Mouse (Mus musculus) cerebellum, adult 2 months (tissue): Measurements from ENCODE around the gene Actbl2. TPM values are rescaled to one million over a fixed set of nuclear protein-coding genes. Genes with fewer than 3 reads are reported as not detected.

ENCODE experiments used
- DNase-seq, 2 experiments: peaks; one replicate each; pipeline ENCODE4 v3.0.0; 2021
- H3K27ac ChIP-seq: fragments of 200-500 bp; 2 replicates; pipeline ENCODE4 v1.5.1; 2012; ENCODE audit warnings: low read length, control low read depth, inconsistent platforms; ENCODE audit not compliant: insufficient read depth
- H3K27me3 ChIP-seq: fragments of 200-500 bp; 2 replicates; pipeline ENCODE4 v1.6.1; 2012; ENCODE audit warnings: inconsistent platforms, mild to moderate bottlenecking, low read length, moderate library complexity; ENCODE audit not compliant: control insufficient read depth, insufficient read depth
- H3K4me1 ChIP-seq: fragments of 200-500 bp; 2 replicates; pipeline ENCODE4 v1.6.1; 2011; ENCODE audit warnings: low read length; ENCODE audit not compliant: control insufficient read depth, insufficient read depth
- H3K4me3 ChIP-seq: fragments of 200-500 bp; replicated peaks from 2 replicates; pipeline ENCODE3; 2011; ENCODE audit warnings: mild to moderate bottlenecking, low read depth, low read length, control low read depth; ENCODE audit not compliant: insufficient read depth
- CTCF ChIP-seq: fragments of 200-500 bp; IDR thresholded peaks from 2 replicates; pipeline ENCODE4 v1.5.1; 2011; ENCODE audit warnings: low read depth, mild to moderate bottlenecking, control low read depth, low read length, moderate library complexity, borderline replicate concordance; ENCODE audit not compliant: insufficient read depth
- POLR2A ChIP-seq: fragments of 200-500 bp; IDR thresholded peaks from 2 replicates; pipeline ENCODE4 v1.6.1; 2011; ENCODE audit warnings: low read length, control low read depth, borderline replicate concordance; ENCODE audit not compliant: insufficient read depth
- WGBS: fragments of 180-500 bp; shearing (Covaris S2); methylation state at CpG from one replicate; pipeline ENCODE4 v1.1.7; 2018; 5-methylcytosine and 5-hydroxymethylcytosine counted together
- polyA plus RNA-seq: library from polyadenylated mRNA; depleted of rRNA; stranded (reverse); fragments of >200 nt; gene quantifications from 2 replicates; pipeline ENCODE4 v1.2.3, GENCODE M21; 2012

Actbl2 gene
- polyA plus RNA-seq, 1 experiment: 0.34 TPM

DNA sequence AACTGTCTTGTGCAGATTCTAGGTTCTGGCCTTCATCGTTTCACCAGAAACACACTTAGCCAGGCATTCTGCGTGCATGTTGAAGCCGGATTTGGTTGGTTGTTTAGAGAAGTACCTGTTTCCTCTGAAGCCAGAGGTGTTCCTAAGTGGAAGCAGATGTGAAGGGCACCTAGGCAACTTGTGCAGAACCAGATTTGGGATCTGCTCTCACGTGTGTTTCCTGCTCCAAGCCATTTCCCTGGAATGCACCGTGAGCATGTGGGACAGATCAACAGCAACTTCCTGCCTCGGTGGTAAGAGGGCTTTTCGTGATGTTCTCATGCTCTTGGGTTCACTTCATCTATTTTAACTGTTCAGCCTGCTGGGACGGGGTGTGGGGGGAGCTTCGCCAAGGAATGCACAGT is 18.4 kb upstream of the Actbl2 start:
- Histone ChIP-seq H3K4me3 (no peak overlapping the region), H3K4me1 (peaks cover 8% of the 10 kb centered on the region; the same call in 1 of the 2 replicates), H3K27me3 (no peaks in the 10 kb centered on the region), H3K27ac (no peak overlapping the region; the same call in 1 of the 2 replicates)
- DNase-seq: no peak
- 88% methylated on average over 9 of the region's 9 CpGs for WGBS
- TF ChIP-seq CTCF (no peak), POLR2A (no peak)

- Histone ChIP-seq H3K4me3 (no peak overlapping the region), H3K4me1 (peaks cover 4% of the 10 kb centered on the region; the same call in 1 of the 2 replicates), H3K27me3 (no peaks in the 10 kb centered on the region), H3K27ac (no peak overlapping the region)
- 86% methylated on average over 1 of the region's 1 CpGs for WGBS
- no peak for TF ChIP-seq CTCF
- TF ChIP-seq POLR2A: no peak
- DNase-seq: no peak
These were observed 17.5 kb upstream of the Actbl2 start for GRCm38 (mm10) chr13:111237296-111237695.

GRCm38 (mm10) chr13:111237865-111238465 is 16.8 kb upstream of the Actbl2 start:
- peak in 1 of 2 experiments; percentile 48 for DNase-seq
- WGBS: 31% methylated on average over 3 of the region's 3 CpGs
- H3K27me3 ChIP-seq: no peaks in the 10 kb centered on the region
- no peak overlapping the region for H3K27ac ChIP-seq
- no peak overlapping the region for H3K4me3 ChIP-seq
- no peaks in the 10 kb centered on the region; the same call in 1 of the 2 replicates for H3K4me1 ChIP-seq
- TF ChIP-seq CTCF (peak; percentile 61; the same call in 1 of the 2 replicates), POLR2A (no peak)

- DNase-seq: no peak
These were observed 3.7 kb upstream of the Actbl2 start for GRCm38 (mm10) chr13:111251106-111251505.

GRCm38 (mm10) chr13:111251795-111252194 is 3.0 kb upstream of the Actbl2 start:
- TF ChIP-seq CTCF (no peak), POLR2A (no peak)
- Histone ChIP-seq H3K27me3 (no peaks in the 10 kb centered on the region), H3K4me1 (no peaks in the 10 kb centered on the region), H3K27ac (no peak overlapping the region), H3K4me3 (no peak overlapping the region)
- WGBS: 47% methylated on average over 5 of the region's 5 CpGs
- DNase-seq: no peak

More at GRCm38 (mm10) chr13:111251106-111251505, 3.7 kb upstream of the Actbl2 start:
- no peak overlapping the region for H3K4me3 ChIP-seq
- no peaks in the 10 kb centered on the region for H3K27me3 ChIP-seq
- no peaks in the 10 kb centered on the region for H3K4me1 ChIP-seq
- no peak overlapping the region for H3K27ac ChIP-seq
- WGBS: 78% methylated on average over 5 of the region's 5 CpGs
- TF ChIP-seq POLR2A (no peak), CTCF (no peak)

DNA sequence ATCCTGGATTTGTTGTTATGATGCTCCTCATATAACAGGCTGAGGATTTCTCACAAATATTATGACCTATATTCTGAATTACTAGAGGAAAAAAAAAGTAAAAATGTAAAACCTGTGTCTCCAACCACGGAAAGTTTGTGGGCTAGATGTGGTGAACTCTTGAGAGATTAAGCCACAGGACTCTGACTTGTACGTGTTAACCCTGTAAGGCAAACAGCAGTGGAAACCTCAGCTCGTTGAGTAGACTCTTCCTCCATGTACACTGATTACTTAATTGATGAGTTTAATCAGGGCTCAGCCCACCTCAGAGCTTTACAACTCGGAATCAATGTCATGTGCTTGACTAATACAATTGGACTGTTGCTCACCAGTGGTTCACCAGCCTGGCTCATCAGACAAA is 3.2 kb downstream of the Actbl2 start:
- no peak overlapping the region for H3K4me3 ChIP-seq
- H3K4me1 ChIP-seq: no peaks in the 10 kb centered on the region
- H3K27me3 ChIP-seq: no peaks in the 10 kb centered on the region
- 88% methylated on average over 4 of the region's 4 CpGs for WGBS
- no peak for TF ChIP-seq POLR2A
- no peak for TF ChIP-seq CTCF
- no peak overlapping the region for H3K27ac ChIP-seq
- no peak for DNase-seq

DNA sequence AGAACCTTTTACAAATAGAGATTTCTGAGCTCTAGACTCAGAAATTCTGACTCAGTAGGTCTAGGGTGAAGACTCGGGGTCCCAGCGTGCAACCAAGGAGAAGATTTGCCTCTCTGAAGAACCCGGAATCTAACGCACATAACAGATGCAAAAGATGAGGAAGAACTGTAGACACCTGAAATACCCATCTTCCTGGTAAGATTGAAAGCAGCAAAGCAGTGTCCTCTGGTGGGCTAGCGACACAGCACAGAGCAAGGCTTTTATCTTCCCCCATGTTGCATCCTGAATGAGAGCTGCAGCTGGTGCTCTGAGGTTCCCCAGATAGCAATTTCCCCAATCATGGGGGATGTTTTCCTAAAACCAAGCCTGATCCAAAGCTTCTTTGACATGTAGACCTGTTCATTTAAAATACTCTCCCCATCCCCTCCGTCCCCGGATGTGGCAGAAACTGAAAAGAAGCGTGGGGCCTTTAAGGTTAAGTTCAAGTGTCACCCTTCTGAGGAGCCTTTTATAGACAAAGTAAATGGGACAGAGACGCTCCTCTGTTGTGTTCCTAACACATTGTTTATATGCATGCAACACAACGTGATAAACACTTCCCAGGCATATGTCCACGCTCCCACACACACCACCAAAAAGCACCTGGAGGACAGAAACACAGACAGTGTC is 3.7 kb downstream of the Actbl2 start:
- Histone ChIP-seq H3K27ac (no peak overlapping the region), H3K27me3 (no peaks in the 10 kb centered on the region), H3K4me3 (no peak overlapping the region), H3K4me1 (no peaks in the 10 kb centered on the region)
- DNase-seq: no peak
- WGBS: 84% methylated on average over 11 of the region's 11 CpGs
- TF ChIP-seq POLR2A: no peak
- no peak for TF ChIP-seq CTCF

- Histone ChIP-seq H3K27ac (no peak overlapping the region), H3K4me3 (no peak overlapping the region), H3K4me1 (no peaks in the 10 kb centered on the region), H3K27me3 (no peaks in the 10 kb centered on the region)
- no peak for DNase-seq
- TF ChIP-seq CTCF (no peak), POLR2A (no peak)
- WGBS: 37% methylated on average over 6 of the region's 6 CpGs
These were observed 4.3 kb downstream of the Actbl2 start for GRCm38 (mm10) chr13:111259093-111259491.
